Mouse (Mus musculus) lung, embryonic 14.5 days (tissue): ENCODE results near the gene Rad17. TPM values are rescaled to one million over a fixed set of nuclear protein-coding genes. Genes with fewer than 3 reads are reported as not detected.

Experiments
- ATAC-seq: fragments of 200-750 bp; cut with Nextera tagmentation; 2 replicates; pipeline ENCODE4 v1.8.0; 2017; ENCODE audit warnings: mild to moderate bottlenecking, moderate TSS enrichment, moderate library complexity; ENCODE audit not compliant: insufficient read depth
- DNase-seq: peaks from one replicate; pipeline ENCODE4 v3.0.0-alpha.2; 2015
- H3K27ac ChIP-seq: fragments of 300-500 bp; sonication (generic); 2 replicates; pipeline ENCODE4 v1.5.1; 2014; ENCODE audit warnings: low read depth, mild to moderate bottlenecking, moderate library complexity
- H3K27me3 ChIP-seq: fragments of 300-500 bp; sonication (generic); 2 replicates; pipeline ENCODE4 v1.6.1; 2014; ENCODE audit warnings: low read length, control low read depth; ENCODE audit not compliant: insufficient read depth
- H3K36me3 ChIP-seq: fragments of 300-500 bp; sonication (generic); 2 replicates; pipeline ENCODE4 v1.6.1; 2014; ENCODE audit warnings: control low read depth; ENCODE audit not compliant: insufficient read depth
- H3K4me1 ChIP-seq: fragments of 300-500 bp; sonication (generic); 2 replicates; pipeline ENCODE4 v1.6.1; 2014; ENCODE audit warnings: antibody characterized with exemption, control low read depth; ENCODE audit not compliant: insufficient read depth
- H3K4me2 ChIP-seq: fragments of 300-500 bp; sonication (generic); 2 replicates; pipeline ENCODE4 v1.6.1; 2014; ENCODE audit warnings: mild to moderate bottlenecking
- H3K4me3 ChIP-seq: fragments of 300-500 bp; sonication (generic); 2 replicates; pipeline ENCODE4 v1.5.1; 2014; ENCODE audit warnings: low read depth, low read length
- H3K9ac ChIP-seq: fragments of 300-500 bp; sonication (generic); 2 replicates; pipeline ENCODE4 v1.6.1; 2014
- H3K9me3 ChIP-seq: fragments of 300-500 bp; sonication (generic); 2 replicates; pipeline ENCODE4 v1.6.1; 2016; ENCODE audit warnings: low read depth, low read length, control low read depth
- CTCF ChIP-seq: IDR thresholded peaks from 2 replicates; pipeline ENCODE4 v1.5.1; 2016; ENCODE audit warnings: antibody characterized with exemption, low read depth
- WGBS: fragments of 180-500 bp; shearing (Covaris S2); extraction: QIAGEN DNeasy Blood & Tissue Kit; methylation state at CpG from one replicate; pipeline ENCODE4 v1.1.7; 2014; 5-methylcytosine and 5-hydroxymethylcytosine counted together
- polyA plus RNA-seq: library from polyadenylated mRNA; unstranded; fragments of >200 nt; fragmentation: Nextera tagmentation; extraction: Ambion mirVana; gene quantifications from 2 replicates; pipeline ENCODE4 v1.2.1, GENCODE M21; 2014

Gene Rad17
- polyA plus RNA-seq, 1 experiment from 2014 or later = 22.8 TPM

DNA sequence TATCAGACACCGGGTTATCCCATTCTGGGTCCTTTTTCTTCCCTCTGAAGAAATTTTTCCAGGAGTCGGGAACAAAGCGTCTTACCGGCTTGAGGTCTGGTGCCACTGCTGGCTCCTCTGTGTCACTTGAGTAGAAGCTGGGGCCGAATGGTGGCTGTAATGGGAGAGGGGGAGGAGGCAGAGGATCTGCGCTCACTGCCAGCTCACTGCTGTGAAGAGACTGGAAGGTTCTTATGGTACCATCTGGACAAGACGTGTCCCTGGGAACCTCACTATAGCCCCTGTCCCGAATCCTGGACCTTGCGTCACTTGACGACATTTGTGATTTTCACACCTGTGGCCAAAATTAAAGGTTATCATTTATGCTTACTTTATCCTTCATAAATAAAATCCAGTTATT is 38.6 kb downstream of the Rad17 start:
- 92% methylated on average over 10 of the region's 10 CpGs for WGBS
- Histone ChIP-seq H3K4me3 (no peak overlapping the region), H3K4me2 (no peak overlapping the region), H3K36me3 (peaks cover 8% of the 10 kb centered on the region; the same call in 1 of the 2 replicates), H3K27ac (no peak overlapping the region), H3K9ac (no peak overlapping the region), H3K4me1 (no peaks in the 10 kb centered on the region), H3K27me3 (peaks cover 9% of the 10 kb centered on the region; the same call in 1 of the 2 replicates), H3K9me3 (no peaks in the 10 kb centered on the region)
- DNase-seq (no peak), ATAC-seq (no peak)
- TF ChIP-seq CTCF = no peak

DNA sequence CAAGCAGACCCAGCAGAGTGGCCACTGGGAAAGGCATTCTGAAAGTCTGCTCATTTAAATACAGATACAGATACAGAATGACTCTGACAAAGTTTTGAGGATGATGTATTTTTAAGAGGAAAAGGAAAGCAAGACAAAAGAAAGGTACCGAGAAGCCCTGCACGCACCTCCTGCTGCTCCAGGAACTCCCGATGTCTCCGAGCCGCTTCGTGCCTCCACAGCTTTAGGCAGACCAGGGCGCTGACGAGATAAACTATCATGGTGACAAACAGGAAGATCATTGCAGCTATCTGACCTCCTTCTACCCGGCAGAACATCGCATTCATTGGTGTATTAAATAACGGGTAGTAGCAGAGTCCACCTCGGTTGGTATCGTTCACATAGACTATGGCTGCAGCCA is 39.6 kb downstream of the Rad17 start:
- no peak overlapping the region for H3K27ac ChIP-seq
- H3K4me2 ChIP-seq = no peak overlapping the region
- no peak overlapping the region for H3K4me3 ChIP-seq
- TF ChIP-seq CTCF = no peak
- H3K9ac ChIP-seq = no peak overlapping the region
- ATAC-seq (no peak), DNase-seq (no peak)
- peaks cover 8% of the 10 kb centered on the region; the same call in 1 of the 2 replicates for H3K36me3 ChIP-seq
- 91% methylated on average over 13 of the region's 13 CpGs for WGBS
- H3K9me3 ChIP-seq = no peaks in the 10 kb centered on the region
- no peaks in the 10 kb centered on the region for H3K4me1 ChIP-seq
- peaks cover 2% of the 10 kb centered on the region; the same call in 1 of the 2 replicates for H3K27me3 ChIP-seq

DNA sequence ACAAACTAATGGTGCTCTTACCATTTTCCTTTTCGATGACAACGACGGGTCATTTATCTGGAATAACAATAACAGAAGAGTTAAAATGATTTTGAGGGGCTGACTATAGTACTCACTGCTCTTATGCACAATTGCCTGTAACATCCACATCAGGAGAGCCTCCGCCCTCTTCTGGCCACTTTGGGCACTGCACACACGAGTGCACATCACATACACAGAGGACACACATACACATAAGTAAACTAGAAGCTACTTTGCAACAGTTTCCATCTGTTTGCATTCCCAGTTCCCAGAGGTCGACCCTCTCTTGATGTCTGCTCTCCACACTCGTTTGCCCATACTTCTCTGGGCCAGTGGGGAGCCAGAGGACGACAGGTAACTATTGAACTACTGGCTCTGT is 43.1 kb downstream of the Rad17 start:
- Histone ChIP-seq H3K4me3 (no peak overlapping the region), H3K4me1 (no peaks in the 10 kb centered on the region), H3K27ac (no peak overlapping the region), H3K36me3 (peaks cover 8% of the 10 kb centered on the region; the same call in 1 of the 2 replicates), H3K4me2 (no peak overlapping the region), H3K9me3 (no peaks in the 10 kb centered on the region), H3K27me3 (no peaks in the 10 kb centered on the region), H3K9ac (no peak overlapping the region)
- no peak for ATAC-seq
- peak; percentile 36; the same call in 1 of the 2 replicates for TF ChIP-seq CTCF
- DNase-seq = no peak
- 86% methylated on average over 8 of the region's 8 CpGs for WGBS

DNA sequence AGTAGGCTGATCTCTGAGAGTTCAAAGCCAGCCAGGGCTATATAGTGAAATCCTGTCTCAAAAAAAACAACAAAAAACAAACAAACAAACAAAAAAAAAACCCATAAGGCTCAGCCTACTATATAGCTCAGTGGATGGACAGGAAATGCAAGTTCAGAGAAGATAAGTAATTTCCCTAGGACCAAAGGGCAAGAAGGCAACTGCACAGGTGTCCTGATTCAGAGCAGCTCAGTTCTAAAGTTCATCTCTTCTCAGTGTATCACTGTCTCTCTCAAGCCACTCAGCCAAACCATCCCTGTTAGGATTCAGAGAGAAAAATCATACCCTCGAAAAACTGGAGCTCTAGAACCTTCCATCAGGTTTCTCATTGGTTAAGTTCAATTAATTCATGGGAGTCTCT is 45.0 kb downstream of the Rad17 start:
- H3K4me1 ChIP-seq = no peaks in the 10 kb centered on the region
- H3K36me3 ChIP-seq = peaks cover 3% of the 10 kb centered on the region; the same call in 1 of the 2 replicates
- no peak overlapping the region for H3K27ac ChIP-seq
- no peak overlapping the region for H3K4me2 ChIP-seq
- H3K27me3 ChIP-seq = no peaks in the 10 kb centered on the region
- H3K9me3 ChIP-seq = no peaks in the 10 kb centered on the region
- H3K4me3 ChIP-seq = no peak overlapping the region
- DNase-seq (no peak), ATAC-seq (no peak)
- no peak for TF ChIP-seq CTCF
- 69% methylated on average over 1 of the region's 1 CpGs for WGBS
- H3K9ac ChIP-seq = no peak overlapping the region

- no peak overlapping the region for H3K4me3 ChIP-seq
- H3K27me3 ChIP-seq = no peaks in the 10 kb centered on the region
- no peak overlapping the region for H3K4me2 ChIP-seq
- no peaks in the 10 kb centered on the region for H3K9me3 ChIP-seq
- H3K36me3 ChIP-seq = no peaks in the 10 kb centered on the region
- WGBS = 81% methylated on average over 11 of the region's 11 CpGs
- H3K4me1 ChIP-seq = no peaks in the 10 kb centered on the region
- no peak for DNase-seq
- TF ChIP-seq CTCF = no peak
- no peak for ATAC-seq
- no peak overlapping the region for H3K9ac ChIP-seq
- no peak overlapping the region for H3K27ac ChIP-seq
These were observed 47.1 kb downstream of the Rad17 start for GRCm38 (mm10) chr13:100603738-100604095.

- Histone ChIP-seq H3K4me3 (no peak overlapping the region), H3K27me3 (no peaks in the 10 kb centered on the region), H3K9me3 (no peaks in the 10 kb centered on the region), H3K27ac (no peak overlapping the region), H3K9ac (no peak overlapping the region), H3K4me1 (no peaks in the 10 kb centered on the region), H3K36me3 (no peaks in the 10 kb centered on the region), H3K4me2 (no peak overlapping the region)
- 78% methylated on average over 10 of the region's 10 CpGs for WGBS
- DNase-seq = no peak
- no peak for ATAC-seq
- no peak for TF ChIP-seq CTCF
These were observed 47.7 kb downstream of the Rad17 start for GRCm38 (mm10) chr13:100603031-100603737.

GRCm38 (mm10) chr13:100602239-100602902 is 48.5 kb downstream of the Rad17 start:
- ATAC-seq (no peak), DNase-seq (no peak)
- no peaks in the 10 kb centered on the region for H3K9me3 ChIP-seq
- TF ChIP-seq CTCF = no peak
- H3K36me3 ChIP-seq = no peaks in the 10 kb centered on the region
- H3K27me3 ChIP-seq = no peaks in the 10 kb centered on the region
- WGBS = 72% methylated on average over 5 of the region's 5 CpGs
- H3K4me3 ChIP-seq = no peak overlapping the region
- no peak overlapping the region for H3K27ac ChIP-seq
- H3K9ac ChIP-seq = no peak overlapping the region
- no peak overlapping the region for H3K4me2 ChIP-seq
- no peaks in the 10 kb centered on the region for H3K4me1 ChIP-seq
